Mouse (Mus musculus) bone marrow macrophage, adult 2 months (primary cell): ENCODE data around the gene Fgd6. TPM values are rescaled to one million over a fixed set of nuclear protein-coding genes. Genes with fewer than 3 reads are reported as not detected.

Source experiments
- H3K27ac ChIP-seq: 2 replicates; pipeline ENCODE4 v1.5.1; 2012; ENCODE audit warnings: low read depth, low read length; ENCODE audit not compliant: insufficient read depth
- H3K4me1 ChIP-seq: 2 replicates; pipeline ENCODE4 v1.6.1; 2012; ENCODE audit warnings: low read length; ENCODE audit not compliant: control insufficient read depth, insufficient read depth
- H3K4me3 ChIP-seq: 2 replicates; pipeline ENCODE4 v1.5.1; 2012; ENCODE audit warnings: mild to moderate bottlenecking, low read length, moderate library complexity; ENCODE audit not compliant: insufficient read depth
- CTCF ChIP-seq: IDR thresholded peaks from 2 replicates; pipeline ENCODE4 v1.5.1; 2012; ENCODE audit warnings: low read depth, mild to moderate bottlenecking, low read length, moderate library complexity
- POLR2A ChIP-seq: IDR thresholded peaks from 2 replicates; pipeline ENCODE4 v1.6.1; 2012; ENCODE audit warnings: mild to moderate bottlenecking, low read depth, low read length, borderline replicate concordance
- polyA plus RNA-seq: library from polyadenylated mRNA; stranded (reverse); fragments of >200 nt; gene quantifications from 2 replicates; pipeline ENCODE4 v1.2.4, GENCODE M21; 2012; ENCODE audit not compliant: missing spikeins, insufficient read depth, insufficient read length

Fgd6 gene
- polyA plus RNA-seq, 1 experiment: 20.6 TPM

GRCm38 (mm10) chr10:94017455-94017854 is 18.3 kb upstream of the Fgd6 start:
- Histone ChIP-seq H3K4me1 (peaks cover 23% of the 10 kb centered on the region), H3K4me3 (no peak overlapping the region), H3K27ac (no peak overlapping the region)
- no peak for TF ChIP-seq POLR2A
- TF ChIP-seq CTCF: no peak

GRCm38 (mm10) chr10:94020587-94020986 is 15.2 kb upstream of the Fgd6 start:
- peaks cover 13% of the 10 kb centered on the region for H3K4me1 ChIP-seq
- TF ChIP-seq POLR2A (no peak), CTCF (no peak)
- no peak overlapping the region for H3K4me3 ChIP-seq
- H3K27ac ChIP-seq: no peak overlapping the region

GRCm38 (mm10) chr10:94021059-94021458 is 14.7 kb upstream of the Fgd6 start:
- H3K4me3 ChIP-seq: no peak overlapping the region

GRCm38 (mm10) chr10:94025079-94025478 is 10.7 kb upstream of the Fgd6 start:
- TF ChIP-seq CTCF (no peak), POLR2A (no peak)
- H3K4me3 ChIP-seq: no peak overlapping the region
- H3K27ac ChIP-seq: no peak overlapping the region
- H3K4me1 ChIP-seq: peaks cover 7% of the 10 kb centered on the region

More at GRCm38 (mm10) chr10:94021059-94021458, 14.7 kb upstream of the Fgd6 start:
- no peak for TF ChIP-seq POLR2A
- no peak for TF ChIP-seq CTCF
- Histone ChIP-seq H3K4me1 (peaks cover 13% of the 10 kb centered on the region), H3K27ac (no peak overlapping the region)

- H3K4me3 ChIP-seq: no peak overlapping the region
- H3K4me1 ChIP-seq: 0 out of 2 replicates have a peak, but pooled peaks cover 2% of the 10 kb centered on the region
- TF ChIP-seq CTCF: no peak
- no peak for TF ChIP-seq POLR2A
- H3K27ac ChIP-seq: no peak overlapping the region
Observed at GRCm38 (mm10) chr10:94028493-94028892, 7.3 kb upstream of the Fgd6 start.

- Histone ChIP-seq H3K4me1 (0 out of 2 replicates have a peak, but pooled peaks cover 5% of the 10 kb centered on the region), H3K27ac (no peak overlapping the region), H3K4me3 (no peak overlapping the region)
- no peak for TF ChIP-seq POLR2A
- no peak for TF ChIP-seq CTCF
Observed at GRCm38 (mm10) chr10:94031164-94031563, 4.6 kb upstream of the Fgd6 start.

GRCm38 (mm10) chr10:94034876-94035657 is 734 bp upstream of the Fgd6 start:
- Histone ChIP-seq H3K27ac (no peak overlapping the region), H3K4me3 (peak overlapping the region; percentile 79), H3K4me1 (peaks cover 17% of the 10 kb centered on the region)
- TF ChIP-seq CTCF (no peak), POLR2A (no peak)

GRCm38 (mm10) chr10:94036375-94036758 is 566 bp downstream of the Fgd6 start:
- TF ChIP-seq POLR2A: no peak
- TF ChIP-seq CTCF: no peak
- Histone ChIP-seq H3K4me3 (peak overlapping the region; percentile 98), H3K4me1 (peaks cover 24% of the 10 kb centered on the region), H3K27ac (peak overlapping the region; percentile 67)

- H3K27ac ChIP-seq: peak overlapping the region; percentile 20; the same call in 1 of the 2 replicates
- no peak for TF ChIP-seq CTCF
- TF ChIP-seq POLR2A: no peak
- H3K4me3 ChIP-seq: peak overlapping the region; percentile 44
- peaks cover 23% of the 10 kb centered on the region for H3K4me1 ChIP-seq
Observed at GRCm38 (mm10) chr10:94037196-94037595, 1.4 kb downstream of the Fgd6 start.

GRCm38 (mm10) chr10:94037596-94037995 is 1.8 kb downstream of the Fgd6 start:
- no peak for TF ChIP-seq CTCF
- TF ChIP-seq POLR2A: no peak
- Histone ChIP-seq H3K4me3 (peak overlapping the region; percentile 44), H3K27ac (peak overlapping the region; percentile 79), H3K4me1 (peaks cover 23% of the 10 kb centered on the region)
